Mouse (Mus musculus): ENCODE measurements at regions not wholly inside any gene's neighbourhood (a gene's known extent, or its start where the extent isn't known, plus 50 kb on each side); places are given as distances from the start of the nearest gene placed in this dataset.

DNA sequence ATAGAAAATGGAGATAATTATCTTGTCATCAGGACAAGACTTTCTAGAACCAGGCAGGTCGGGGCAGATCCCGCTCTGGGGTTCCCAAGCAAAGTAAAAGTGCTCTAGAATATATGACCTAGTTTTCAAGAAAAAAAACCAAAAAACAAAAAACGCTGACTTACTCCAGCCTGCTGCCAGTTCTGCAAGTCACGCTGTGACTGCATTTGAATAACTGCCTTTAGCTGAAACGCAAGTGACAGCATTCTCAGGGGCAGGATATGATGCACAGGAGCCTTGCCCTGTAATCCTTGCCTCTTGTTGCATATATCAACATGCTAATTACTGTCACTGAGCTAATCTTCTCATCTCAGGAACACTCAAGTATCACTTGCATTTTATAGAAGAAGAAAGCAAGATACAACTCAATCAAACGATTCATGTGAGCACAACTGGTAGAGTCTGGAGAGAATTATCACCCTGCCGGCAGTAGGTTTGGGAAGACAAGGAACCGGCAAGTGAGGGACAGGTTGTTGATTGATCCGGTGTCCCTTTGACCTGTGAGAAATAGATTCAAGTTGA is 105.1 kb downstream of the Gja1 start:
- TF ChIP-seq HCFC1 (IDR thresholded peaks at IDR 0.05; ENCODE audit: borderline replicate concordance, insufficient read depth, low read length), result no peak
- no peak for TF ChIP-seq ZNF384 (IDR thresholded peaks at IDR 0.05; ENCODE audit: low read depth, low read length)
- TF ChIP-seq ZC3H11A (IDR thresholded peaks at IDR 0.05; ENCODE audit: borderline replicate concordance, low read depth, low read length), result no peak
